Mouse (Mus musculus) ES-E14 (cell line): ENCODE measurements around the gene Rnf220.

Experiments
- CHD2 ChIP-seq: IDR thresholded peaks from 2 replicates; pipeline ENCODE4 v1.6.1; 2014; ENCODE audit warnings: mild to moderate bottlenecking, low read depth, low read length, inconsistent platforms
- MAFK ChIP-seq: IDR thresholded peaks from 2 replicates; pipeline ENCODE4 v1.6.1; 2014; ENCODE audit warnings: mild to moderate bottlenecking, low read depth, low read length, inconsistent platforms; ENCODE audit not compliant: insufficient read depth

- TF ChIP-seq MAFK (no peak), CHD2 (no peak)
Measured at GRCm38 (mm10) chr4:117371896-117372295, 125.0 kb downstream of the Rnf220 start.
